Mouse (Mus musculus): Measurements from ENCODE around the gene Aspm.

- TF ChIP-seq CTCF (IDR thresholded peaks at IDR 0.05; ENCODE audit: low read depth, low read length) (no peak), POLR2A (IDR thresholded peaks at IDR 0.05; ENCODE audit: borderline replicate concordance, low read depth, low read length) (no peak)
These were observed at the start of gene Aspm for GRCm38 (mm10) chr1:139454340-139455225.

All from bone marrow macrophage, adult 2 months (primary cell).